Mouse (Mus musculus) erythroblast, embryonic 14.5 days (primary cell): ENCODE results near the gene Asb2.

Source experiments
- GATA1 ChIP-seq: IDR thresholded peaks from 2 replicates; pipeline ENCODE4 v1.6.1; 2012; ENCODE audit warnings: low read length, inconsistent platforms, mixed read lengths
- TAL1 ChIP-seq: IDR thresholded peaks from 3 replicates; pipeline ENCODE4 v1.6.1; 2012; ENCODE audit warnings: low read length, inconsistent platforms, mixed read lengths

DNA sequence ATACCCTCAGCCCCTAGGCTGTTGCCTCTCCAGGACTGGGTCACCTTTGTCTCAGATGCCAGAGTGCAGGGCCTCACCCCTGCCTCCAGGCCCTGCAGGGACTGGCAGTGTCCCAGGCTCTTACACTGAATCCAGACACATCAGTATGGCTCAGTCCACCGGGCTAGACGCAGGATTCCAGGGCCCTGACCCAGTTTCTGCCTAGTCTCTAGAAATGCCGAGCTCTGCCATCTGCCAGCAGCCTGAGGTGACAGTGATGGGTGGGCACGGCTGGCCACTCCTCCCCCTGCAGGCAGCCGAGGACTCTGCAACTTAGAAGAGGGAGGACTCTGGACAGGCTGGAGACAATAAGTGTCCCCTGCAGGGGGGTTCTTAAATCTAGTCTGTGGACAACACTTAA lies 2.3 kb downstream of the Asb2 start:
- no peak for TF ChIP-seq GATA1
- no peak for TF ChIP-seq TAL1
